Mouse (Mus musculus): ENCODE data around the gene Rac2. TPM values are rescaled to one million over a fixed set of nuclear protein-coding genes. Genes with fewer than 3 reads are reported as not detected.

Rac2 gene
- total RNA-seq, 1 experiment from 2014 or later, result 125 TPM

GRCm38 (mm10) chr15:78509297-78509899, 63.2 kb downstream of the Rac2 start:
- ATAC-seq (replicated peaks; ENCODE audit: insufficient number of reproducible peaks, low FRiP score, low TSS enrichment, poor library complexity, severe bottlenecking), result no peak

Other genes with a start within 250 kb of the Rac2 start
- 52.3 to 134 TPM (median 103 TPM) in 3 replicates for gene Csf2rb, start 247.0 kb downstream of the Rac2 start, total RNA-seq (2017)
- 5.0 TPM in 1 of 3 replicates, not detected in the others for gene Tex33, start 176.9 kb downstream of the Rac2 start, total RNA-seq (2017)
- 2.2 TPM in 1 of 3 replicates, not detected in the others for gene Tst, start 166.9 kb downstream of the Rac2 start, total RNA-seq (2017)
- gene Mpst, start 166.4 kb downstream of the Rac2 start, total RNA-seq (2017), result 5.8 to 10.2 TPM (median 8.7 TPM) in 3 replicates
- gene Kctd17, start 144.2 kb downstream of the Rac2 start, total RNA-seq (2017), result 4.6 to 6.1 TPM (median 5.0 TPM) in 3 replicates
- gene Tmprss6, start 104.1 kb downstream of the Rac2 start, total RNA-seq (2017), result 0.58 TPM in 1 of 3 replicates, not detected in the others
- 102 to 350 TPM (median 102 TPM) in 3 replicates for gene Il2rb, start 77.5 kb downstream of the Rac2 start, total RNA-seq (2017)
- gene C1qtnf6, start 41.4 kb downstream of the Rac2 start, total RNA-seq (2017), result 0.67 to 0.87 TPM in 2 of 3 replicates, not detected in the other
- 0.10 to 0.29 TPM in 2 of 3 replicates, not detected in the other for gene Sstr3, start 28.1 kb downstream of the Rac2 start, total RNA-seq (2017)
- 298 to 420 TPM (median 312 TPM) in 3 replicates for gene Cyth4, start 24.3 kb upstream of the Rac2 start, total RNA-seq (2017)
- not detected in 3 replicates for gene Elfn2, start 146.0 kb upstream of the Rac2 start, total RNA-seq (2017)
- gene Mfng, start 200.7 kb upstream of the Rac2 start, total RNA-seq (2017), result 19.9 to 42.9 TPM (median 22.6 TPM) in 3 replicates
- 0.21 to 3.7 TPM (median 2.1 TPM) in 3 replicates for gene Card10, start 230.3 kb upstream of the Rac2 start, total RNA-seq (2017)

Data from monocyte, adult 5-6 weeks (primary cell).